Mouse (Mus musculus) left cerebral cortex, postnatal 25 days (tissue): Measurements from ENCODE around the gene Myo19. TPM values are rescaled to one million over a fixed set of nuclear protein-coding genes. Genes with fewer than 3 reads are reported as not detected.
"Not testable (repeated sequence)": the region's sequence is repeated elsewhere in the genome, so short reads cannot be mapped to it uniquely, and the experiment has no call there.

Experiments used
- DNase-seq, 2 experiments: peaks; one replicate each; pipeline ENCODE4 v3.0.0; 2022; ENCODE audit warnings: low spot score in 2 of 2, mixed read lengths in 1 of 2
- intact Hi-C: fragments of 180-260 bp; cut with DNase I; formaldehyde crosslinking; loops from one replicate; pipeline ENCODE4 v1.15.1; 2025
- total RNA-seq, 2 experiments: library from RNA; stranded (reverse); gene quantifications; 2 replicates each; pipeline ENCODE4 v1.2.3; 2021

Myo19 gene
- 10 to 100 TPM; 11.8 to 13.8 TPM for total RNA-seq

DNA sequence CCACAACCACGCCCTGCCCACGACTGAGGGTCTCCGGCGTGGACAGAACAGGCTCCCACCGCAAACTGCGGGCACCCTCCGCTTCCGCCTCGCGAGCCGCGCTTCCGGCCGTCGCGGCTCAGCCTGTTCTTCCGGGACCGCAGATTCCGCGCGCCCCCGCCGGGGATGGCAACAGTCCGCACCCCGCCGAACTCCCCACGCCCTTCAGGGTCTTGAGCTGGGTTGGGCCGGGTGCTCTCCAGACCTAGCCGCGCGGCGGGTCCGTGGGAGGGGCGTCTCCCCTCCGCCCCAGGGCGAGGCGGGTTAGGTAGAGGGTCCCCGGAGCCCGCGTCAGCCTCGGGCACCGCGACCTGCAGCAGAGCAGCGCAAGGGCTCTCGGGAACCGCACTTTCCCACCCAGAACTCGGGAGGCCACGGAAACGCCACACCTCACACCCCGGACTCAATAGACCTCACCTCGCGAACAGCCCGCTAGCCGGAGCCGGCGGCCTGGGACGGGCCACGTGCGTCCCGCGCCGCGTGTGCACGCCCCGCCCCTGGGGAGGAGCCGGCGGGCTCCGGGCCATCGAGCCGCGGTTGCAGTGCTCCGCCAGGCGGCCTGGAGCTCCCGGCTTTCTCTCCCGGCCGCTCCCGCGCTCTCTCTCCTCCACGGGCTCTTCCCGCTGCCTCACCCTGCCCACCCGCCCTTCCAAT lies at the start of gene Myo19, which contains the start of gene Pigw:
Gene Myo19 (plus strand): TSS at position 377 of the 693 bp plus-strand sequence.
Gene Pigw (minus strand): TSS at position 514 of the 693 bp plus-strand sequence.
- peak; percentile 69 to 83 for DNase-seq
- intact Hi-C loops, result loop anchor here (1.0 kb wide), 1 partner anchor 10 kb away; the partner anchor contains the start of gene Ggnbp2

DNA sequence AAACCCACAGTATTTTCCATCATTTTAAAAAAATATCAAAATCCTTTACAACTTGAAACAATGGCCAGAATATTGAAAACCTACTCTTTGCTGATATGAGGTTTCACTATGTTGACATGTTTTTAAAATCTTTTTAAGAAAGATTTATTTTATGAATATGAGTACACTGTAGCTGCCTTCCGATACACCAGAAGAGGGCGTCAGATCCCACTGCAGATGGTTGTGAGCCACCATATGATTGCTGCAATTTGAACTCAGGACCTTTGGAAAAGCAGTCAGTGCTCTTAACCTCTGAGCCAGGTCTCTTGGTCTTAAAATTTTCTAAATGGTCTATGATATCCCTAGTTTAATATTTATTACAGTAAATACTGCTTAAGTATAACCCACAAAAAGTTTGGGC lies 40.6 kb upstream of the Myo19 start:
- no peak for DNase-seq
- intact Hi-C loops, result no loop called here

GRCm38 (mm10) chr11:84846741-84847474 lies 33.0 kb upstream of the Myo19 start:
- intact Hi-C loops, result no loop called here
- DNase-seq, result no peak

DNA sequence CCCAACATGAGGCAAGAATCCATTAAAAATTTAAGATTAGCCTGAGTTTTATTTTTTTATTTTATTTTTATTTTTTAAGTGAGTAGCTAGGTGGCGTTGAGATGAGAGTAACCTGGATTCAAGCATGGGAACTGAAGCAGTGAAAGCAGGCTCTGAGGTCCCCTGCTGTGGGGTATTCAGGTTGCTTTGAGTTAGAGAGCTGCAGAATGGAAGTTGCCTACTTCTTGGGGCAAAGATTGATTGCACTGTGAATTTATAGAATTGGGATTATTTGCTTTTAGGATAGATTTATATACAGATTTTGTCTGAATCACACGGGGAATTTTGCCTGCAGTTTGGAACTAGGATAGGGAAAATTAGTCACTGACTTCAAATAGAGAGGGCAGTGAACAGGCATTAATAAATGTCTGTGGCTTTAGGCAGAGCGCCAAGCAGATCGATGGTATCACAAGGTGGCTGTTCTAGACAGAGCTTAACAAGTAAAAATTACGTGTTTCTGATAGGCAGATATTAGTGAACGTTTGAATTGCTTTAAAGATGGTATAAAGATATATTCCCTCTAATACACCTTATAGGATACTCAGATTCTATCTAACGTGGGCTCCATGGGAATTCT lies 32.4 kb upstream of the Myo19 start:
- intact Hi-C loops, result no loop called here
- DNase-seq, result no peak

DNA sequence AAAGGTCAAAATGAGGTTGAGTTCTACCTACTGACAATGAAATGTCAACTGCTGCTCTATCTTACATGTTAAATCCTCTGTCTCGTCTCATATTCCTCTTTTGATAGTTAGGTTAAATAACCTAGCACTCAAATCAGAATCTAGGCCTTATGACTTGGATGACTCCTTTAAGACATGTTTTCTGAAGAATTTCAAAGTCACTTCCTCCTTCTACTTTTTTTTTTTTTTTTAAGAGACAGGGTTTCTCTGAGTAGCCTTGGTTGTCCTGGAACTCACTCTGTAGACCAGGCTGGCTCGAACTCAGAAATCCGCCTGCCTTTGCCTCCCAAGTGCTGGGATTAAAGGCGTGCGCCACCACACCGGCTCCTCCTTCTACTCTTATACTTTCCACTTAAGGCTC lies 24.7 kb upstream of the Myo19 start:
- no peak for DNase-seq
- intact Hi-C loops, result no loop called here

DNA sequence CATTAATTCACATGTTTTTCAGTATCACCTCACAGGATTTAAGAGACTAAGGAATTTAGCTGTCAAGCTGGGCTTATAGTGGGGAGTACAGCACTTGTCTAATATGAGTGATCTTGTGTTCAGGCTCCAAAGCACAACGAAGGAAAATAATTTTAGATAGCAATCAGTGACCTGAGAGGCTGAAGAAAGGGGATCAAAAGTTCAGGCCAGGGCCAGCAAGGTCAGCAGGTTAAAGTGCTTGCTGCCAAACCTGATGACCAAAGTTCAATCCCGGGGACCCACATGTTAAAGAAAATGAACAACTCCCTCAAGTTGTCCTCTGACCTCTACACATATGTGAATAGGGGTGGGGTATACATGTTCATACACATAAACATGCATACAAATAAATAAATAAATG lies 14.7 kb upstream of the Myo19 start:
- intact Hi-C loops, result no loop called here
- no peak for DNase-seq

- intact Hi-C loops, result no loop called here
These were observed 12.4 kb upstream of the Myo19 start for GRCm38 (mm10) chr11:84867586-84867985.

DNA sequence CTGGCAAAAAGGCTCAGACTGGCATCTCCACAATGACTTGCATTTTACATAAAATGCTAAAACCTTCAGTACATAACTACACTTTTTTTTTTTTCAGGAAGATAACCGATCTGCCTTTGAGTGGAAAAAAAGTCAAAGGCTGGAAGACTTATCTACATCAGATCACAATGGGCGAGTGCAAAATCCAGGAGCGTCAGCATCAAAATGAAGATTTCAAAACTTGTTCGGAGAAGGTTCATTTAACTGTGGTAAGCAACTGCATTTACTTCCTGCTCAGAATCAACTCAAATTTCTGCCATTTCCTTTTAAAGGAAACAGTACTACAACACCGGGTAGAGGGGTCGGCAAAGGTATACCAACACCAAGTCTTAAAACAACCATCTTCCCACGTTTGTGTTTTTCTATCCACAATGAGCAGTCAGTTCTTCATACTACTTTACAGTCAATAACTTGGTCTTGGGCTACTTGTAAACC lies 11.1 kb upstream of the Myo19 start:
- intact Hi-C loops, result no loop called here
- DNase-seq, result no peak

More at GRCm38 (mm10) chr11:84867586-84867985, 12.4 kb upstream of the Myo19 start:
- no peak for DNase-seq

DNA sequence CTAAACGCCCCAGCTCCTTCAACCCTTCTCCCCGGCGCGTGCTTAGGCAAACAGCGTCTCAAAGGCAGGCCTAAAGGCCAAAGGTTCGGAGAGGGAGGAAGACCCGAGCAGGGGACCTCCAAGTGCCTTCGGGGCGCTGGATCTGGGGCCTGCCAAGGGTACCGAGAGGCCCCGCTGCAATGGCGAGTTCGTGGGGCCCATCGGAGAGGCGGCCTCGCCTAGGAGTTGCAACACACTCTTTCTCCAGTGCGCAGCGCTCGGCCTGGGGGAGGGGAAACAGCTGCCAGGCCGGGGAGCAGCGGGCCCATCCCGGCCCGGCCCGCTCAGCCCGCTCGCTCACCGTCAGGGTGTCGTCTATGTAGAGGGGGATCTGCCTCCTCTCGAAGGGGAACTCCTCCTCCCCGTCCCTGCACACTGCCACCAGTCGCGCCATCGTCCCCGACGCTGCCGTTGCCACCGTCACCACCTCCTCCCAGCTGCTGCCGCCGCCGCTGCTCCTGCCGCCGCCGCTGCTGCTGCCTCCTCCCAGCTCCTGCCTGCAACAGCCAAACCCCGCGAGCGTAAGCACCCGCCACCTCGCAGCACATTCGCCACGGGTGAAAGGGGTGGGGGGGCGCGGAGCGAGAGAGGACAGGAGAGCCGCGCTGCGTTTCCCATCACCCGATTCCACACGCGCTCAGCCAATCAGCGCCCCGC lies 10.3 kb upstream of the Myo19 start:
- intact Hi-C loops, result loop anchor here (1.0 to 5.0 kb wide), 4 partner anchors 11 to 268 kb away; partner anchors contain the start of genes Dhrs11, Myo19 and Pigw
- DNase-seq, result peak; percentile 90 to 96

DNA sequence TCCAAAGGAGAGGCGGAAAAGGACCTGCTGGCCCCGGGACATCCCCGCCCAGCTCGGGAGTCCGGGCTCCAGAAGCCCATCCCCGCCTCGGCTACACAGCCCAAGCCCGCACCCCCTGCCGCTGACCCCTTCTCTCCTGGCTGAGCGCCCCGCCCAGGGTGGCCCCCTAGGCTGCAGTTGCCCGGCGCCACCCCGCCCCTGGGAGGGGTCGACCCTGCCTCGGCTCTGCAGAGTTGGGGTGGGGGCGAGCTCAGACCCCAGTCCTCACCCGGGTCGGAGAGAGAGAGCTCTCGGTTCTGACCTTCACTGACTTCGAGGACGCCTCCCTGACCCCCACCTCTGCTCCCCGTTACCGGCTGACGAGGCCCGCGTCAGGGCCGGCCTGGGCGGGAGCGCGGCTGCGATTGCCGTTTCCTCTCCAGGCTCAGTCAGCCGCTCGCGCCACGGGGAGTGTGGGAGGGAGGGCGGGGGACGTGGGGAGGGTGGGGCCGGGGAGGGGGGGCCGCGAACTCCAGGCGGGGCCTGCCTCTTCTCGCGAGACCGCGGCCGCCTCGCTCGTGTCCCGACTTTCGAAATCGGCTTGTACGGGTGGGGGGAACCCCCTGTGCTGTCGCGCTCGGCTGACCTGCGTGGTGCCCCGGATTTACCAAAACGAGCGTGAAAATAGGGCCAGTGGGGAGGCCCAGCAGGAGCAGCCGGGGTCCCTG lies 9.5 kb upstream of the Myo19 start, which contains the start of gene Ggnbp2:
Gene Ggnbp2 (minus strand): TSS at position 481 of the 707 bp plus-strand sequence.
- DNase-seq, result peak; percentile 91 to 92
- intact Hi-C loops, result loop anchor here (1.0 to 5.0 kb wide), 4 partner anchors 10 to 267 kb away; partner anchors contain the start of genes Dhrs11, Myo19 and Pigw

- intact Hi-C loops, result loop anchor here (5.0 kb wide), 2 partner anchors 44 to 266 kb away; partner anchors contain the start of gene Dhrs11
- peak in 1 of 2 experiments; percentile 40 for DNase-seq
These were observed 8.9 kb upstream of the Myo19 start for GRCm38 (mm10) chr11:84871046-84871445.

DNA sequence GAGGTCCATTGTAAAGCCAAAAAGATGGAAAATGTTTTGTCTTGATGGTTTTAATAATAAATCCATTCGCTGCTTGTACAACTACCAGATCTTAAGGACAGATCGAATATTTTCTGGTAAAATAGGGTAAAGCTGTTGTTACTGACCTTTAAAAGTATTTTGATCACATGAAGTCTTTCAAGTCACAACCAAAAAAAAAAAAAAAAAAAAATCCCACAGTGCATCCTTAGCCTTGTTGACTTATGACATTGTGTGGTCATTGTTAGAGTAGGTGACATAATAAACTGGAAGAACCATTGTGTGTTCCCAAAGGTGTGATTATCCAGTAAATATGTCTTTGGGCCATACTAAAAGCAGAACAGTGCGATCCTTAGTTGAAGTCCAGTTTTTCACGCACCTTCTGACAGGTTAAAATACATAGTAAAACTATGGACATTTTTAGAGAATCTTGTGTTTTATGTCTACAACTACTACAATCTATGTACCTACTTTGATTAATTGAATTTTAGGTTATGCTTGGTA lies 8.3 kb upstream of the Myo19 start:
- intact Hi-C loops, result loop anchor here (5.0 kb wide), 2 partner anchors 44 to 266 kb away; partner anchors contain the start of gene Dhrs11
- DNase-seq, result no peak

DNA sequence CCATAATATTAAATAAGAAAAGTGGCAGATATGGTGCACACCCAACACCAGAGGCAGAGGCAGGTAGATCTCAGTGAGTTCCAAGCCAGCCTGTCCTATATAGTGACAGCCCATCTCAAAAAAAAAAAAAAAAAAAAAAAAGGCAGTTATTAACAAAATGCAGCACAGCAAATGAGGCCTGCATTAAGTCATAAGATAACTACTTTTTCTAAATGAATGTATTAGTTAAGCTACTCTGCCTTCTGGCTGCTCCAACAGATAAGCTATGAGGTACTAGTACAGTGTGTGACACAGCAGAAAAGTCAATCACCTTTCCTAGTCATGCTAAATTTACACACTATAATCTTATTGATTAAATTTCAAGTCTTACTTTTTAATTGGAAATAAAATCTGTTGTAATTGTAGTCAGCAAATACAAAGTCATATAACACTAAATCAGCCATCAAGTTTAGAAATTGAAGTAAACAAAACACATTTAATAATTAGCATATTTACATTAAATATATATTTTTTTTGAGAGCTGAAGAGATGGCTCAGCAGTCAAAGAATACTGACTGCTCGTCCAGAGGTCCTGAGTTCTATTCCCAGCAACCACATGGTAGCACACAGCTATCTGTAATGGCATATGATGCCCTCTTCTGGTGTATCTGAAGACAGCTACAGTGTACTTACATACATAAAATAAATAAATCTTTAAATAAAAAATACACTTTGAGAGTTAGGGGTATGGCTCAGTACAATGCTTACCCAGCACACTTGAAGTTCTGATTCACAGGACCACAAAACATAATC lies 6.7 kb upstream of the Myo19 start:
- no peak for DNase-seq
- intact Hi-C loops, result loop anchor here (5.0 kb wide), 2 partner anchors 46 to 264 kb away; partner anchors contain the start of gene Dhrs11

DNA sequence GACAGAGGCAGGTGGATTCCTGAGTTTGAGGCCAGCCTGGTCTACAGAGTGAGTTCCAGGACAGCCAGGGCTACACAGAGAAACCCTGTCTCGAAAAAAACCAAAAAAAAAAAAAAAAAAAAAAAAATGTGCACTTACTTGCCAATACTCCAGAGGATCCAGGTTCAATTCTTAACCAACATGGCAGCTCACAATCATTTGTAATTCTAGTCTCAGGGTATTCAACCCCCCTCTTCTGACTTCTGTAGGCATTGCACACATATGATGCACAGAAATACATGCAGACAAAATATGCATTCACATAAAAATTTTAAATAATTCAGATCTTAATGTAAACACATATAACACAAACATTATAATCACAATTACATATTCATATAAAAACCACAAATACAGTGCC lies 3.9 kb upstream of the Myo19 start:
- DNase-seq, intact Hi-C loops: not testable (repeated sequence)

DNA sequence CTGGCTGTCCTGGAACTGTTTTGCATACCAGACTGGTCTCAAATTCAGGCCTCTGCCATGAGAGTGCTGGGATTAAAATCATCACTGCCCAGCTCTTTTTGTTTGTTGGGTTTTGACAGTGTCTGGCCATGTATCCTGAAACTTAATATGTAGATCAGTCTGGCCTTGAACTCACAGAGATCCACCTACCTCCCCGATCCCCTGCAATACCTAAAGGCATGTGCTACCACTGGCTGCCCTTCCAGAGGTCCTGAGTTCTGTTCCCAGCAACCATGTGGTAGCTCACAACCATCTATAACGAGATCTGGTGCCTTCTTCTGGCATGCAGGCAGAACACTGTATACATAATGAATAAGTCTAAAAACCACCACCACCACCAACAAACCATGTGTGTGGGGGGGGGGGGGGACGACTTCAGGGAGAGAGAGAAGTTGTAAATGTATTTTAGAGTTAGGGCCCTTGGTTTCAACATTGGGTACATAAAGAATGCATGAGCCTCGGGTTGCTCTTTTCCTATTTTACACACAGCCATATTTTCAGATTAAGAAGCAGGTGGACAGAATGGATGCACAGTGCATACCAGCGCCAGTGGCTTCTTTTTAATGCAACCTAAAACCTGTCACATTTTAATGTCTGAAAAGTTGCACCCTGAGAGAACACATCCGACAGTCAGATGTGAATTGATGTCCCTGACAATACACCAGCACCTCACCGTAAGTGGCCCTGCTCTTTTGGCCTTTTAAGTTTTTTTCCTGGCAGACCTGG lies 759 bp upstream of the Myo19 start:
- DNase-seq, result no peak
- intact Hi-C loops, result no loop called here

DNA sequence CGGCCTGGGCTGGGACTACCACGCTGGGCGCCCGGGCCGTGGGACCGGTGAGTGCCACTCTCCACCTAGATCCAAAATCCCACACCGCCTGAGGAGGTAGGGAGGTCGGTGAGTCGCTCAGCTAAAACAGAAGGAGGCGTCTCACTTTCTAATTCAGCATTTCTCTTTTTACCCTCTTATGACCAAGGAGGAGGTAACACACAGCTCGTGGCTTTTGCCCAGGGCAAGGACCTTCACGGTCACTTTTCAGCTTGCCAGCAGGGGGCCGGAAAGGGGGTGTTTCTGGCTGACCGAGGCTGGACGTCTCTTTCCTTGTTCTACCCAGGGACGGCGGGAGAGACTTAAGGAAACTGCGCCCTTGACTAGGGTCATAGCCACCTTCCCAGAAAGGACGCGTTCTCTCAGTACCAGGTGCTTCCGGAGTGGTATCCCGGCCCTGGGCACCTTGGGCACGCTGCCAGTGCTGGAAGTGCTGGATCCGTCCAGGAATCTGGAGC lies 565 bp downstream of the Myo19 start:
- intact Hi-C loops, result loop anchor here (1.0 kb wide), 1 partner anchor 10 kb away; the partner anchor contains the start of gene Ggnbp2
- no peak for DNase-seq

- intact Hi-C loops, result loop anchor here (1.0 kb wide), 1 partner anchor 11 kb away; the partner anchor contains the start of gene Ggnbp2
- no peak for DNase-seq
These were observed 1.0 kb downstream of the Myo19 start for GRCm38 (mm10) chr11:84880971-84881370.
